In the genomic region with DNA sequence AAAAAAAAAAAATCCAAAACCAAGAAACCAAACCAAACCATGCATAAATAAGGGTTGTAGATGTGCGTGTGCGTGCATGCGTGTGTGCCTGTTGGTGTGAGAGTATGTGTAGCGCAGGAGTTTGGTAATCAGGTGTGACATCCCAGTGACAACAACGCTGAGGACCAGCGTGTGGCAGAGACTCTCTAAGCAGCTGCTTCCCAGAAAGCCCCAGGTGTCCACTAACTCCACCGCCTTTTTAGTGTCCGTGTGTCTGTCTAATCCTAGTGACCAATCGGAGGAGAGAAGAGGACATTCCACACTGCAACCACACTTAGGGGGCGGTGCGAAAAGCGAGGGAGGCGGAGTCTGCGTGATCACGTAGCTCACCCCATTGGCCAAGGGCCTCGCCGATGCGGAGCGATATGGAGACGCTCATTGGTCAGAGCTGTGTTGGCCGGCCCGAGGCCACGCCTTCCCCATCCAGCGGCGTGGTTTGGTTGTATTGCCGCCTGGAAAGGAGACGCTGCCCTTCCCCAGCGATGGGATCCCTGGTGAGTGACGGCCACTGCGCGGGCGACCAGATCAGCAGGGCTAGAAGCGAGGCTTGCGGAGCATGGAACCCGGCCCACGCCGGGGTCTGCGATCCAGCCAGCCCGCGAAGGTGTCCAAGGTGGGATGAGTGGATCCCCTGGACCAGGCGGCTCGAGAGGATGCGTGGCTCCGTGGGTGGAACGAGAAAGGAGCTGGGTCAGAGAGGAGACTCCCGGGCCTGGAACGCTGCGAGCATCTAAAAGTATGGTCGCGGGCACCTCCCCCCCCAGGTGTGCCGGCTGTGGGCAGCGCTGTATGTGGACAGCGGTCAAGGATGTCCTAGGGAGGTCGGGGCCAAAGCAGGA, we compare ENCODE assay signal across 8 mouse cellular contexts. TPM values are rescaled to one million over a fixed set of nuclear protein-coding genes. Genes with fewer than 3 reads are reported as not detected.
DNase-seq lines count a peak whose midpoint lies in the region; ATAC-seq lines count a peak whose summit lies in the region.

A gene (plus strand): TSS at position 461 of the 878 bp plus-strand sequence.

- DNase-seq in Muller cell, postnatal 12 days (ENCODE audit: inconsistent ontology term), result peak; percentile 99
- DNase-seq in cerebellum, adult 9-11 months, result peak; percentile 99
- DNase-seq in frontal cortex, adult 2 months (ENCODE audit: extremely low spot score in 1 of 2, low spot score in 1 of 2), result peak; percentile 99
- peak; percentile 98 for DNase-seq in hindbrain, embryonic 11.5 days (ENCODE audit: low spot score)
- peak; percentile 97 for DNase-seq in layer of hippocampus, postnatal 10 days (ENCODE audit: low spot score in 2 of 2)
- peak; percentile 100 for DNase-seq in lung, postnatal 10 days
- peak; percentile 98 for DNase-seq in ovary, postnatal 36 days (ENCODE audit: low spot score)
- peak; percentile 97 for DNase-seq in thymus, postnatal 25 days

- H3K4me1 ChIP-seq in hindbrain, embryonic 11.5 days (replicated peaks; ENCODE audit: control insufficient read depth, insufficient read depth, low read length), result peaks cover 8% of the 10 kb centered on the region

- peak; percentile 99 for ATAC-seq in hindbrain, embryonic 11.5 days (ENCODE audit: low FRiP score)

- peak within 1 kb of the TSS; percentile 88 for H3K9ac ChIP-seq in hindbrain, embryonic 11.5 days (ENCODE audit: low read depth, low read length)

- no peaks in the 10 kb centered on the region for H3K9me3 ChIP-seq in hindbrain, embryonic 11.5 days (ENCODE audit: control insufficient read depth, low read length)

- H3K4me3 ChIP-seq in hindbrain, embryonic 11.5 days (ENCODE audit: low read depth, low read length), result peak within 1 kb of the TSS; percentile 93

- peak within 1 kb of the TSS; percentile 88 for H3K4me2 ChIP-seq in hindbrain, embryonic 11.5 days (replicated peaks; ENCODE audit: low read depth, low read length)

- no peaks in the 10 kb centered on the region for H3K36me3 ChIP-seq in hindbrain, embryonic 11.5 days (ENCODE audit: control insufficient read depth, insufficient read depth, low read length)

- no peaks in the 10 kb centered on the region for H3K27me3 ChIP-seq in hindbrain, embryonic 11.5 days (ENCODE audit: control insufficient read depth, insufficient read depth, low read length)

- WGBS in hindbrain, embryonic 11.5 days, result under 1% methylated on average over 54 of the region's 54 CpGs

- H3K27ac ChIP-seq in hindbrain, embryonic 11.5 days (ENCODE audit: low read depth, low read length), result peak within 1 kb of the TSS; percentile 42; the same call in 1 of the 2 replicates

RNA-seq across cellular contexts. Expression of the gene that starts here (rescaled TPM):
- 80.9 and 86.8 TPM in 2 replicates for polyA plus RNA-seq in frontal cortex, adult 2 months (2012; rRNA removed)
- polyA plus RNA-seq in hindbrain, embryonic 11.5 days (2014; fragmentation: Nextera tagmentation; extraction: Ambion mirVana), result 13.9 and 18.6 TPM in 2 replicates
- 100 to 1,000 TPM; 101 to 112 TPM for total RNA-seq in layer of hippocampus, postnatal 10 days (2021)

Comparison
In these comparisons a context has a peak if more than half of its experiments do, and no peak if none do; other contexts are left out.
1. Peak in every context shown above with its lines: DNase-seq, ATAC-seq, H3K4me3 ChIP-seq and H3K27ac ChIP-seq.